Mouse (Mus musculus) gastrocnemius, postnatal 10 days (tissue): ENCODE results near the gene Pex12. TPM values are rescaled to one million over a fixed set of nuclear protein-coding genes. Genes with fewer than 3 reads are reported as not detected.
"Not testable (repeated sequence)": the region's sequence is repeated elsewhere in the genome, so short reads cannot be mapped to it uniquely, and the experiment has no call there.

Experiments used
- DNase-seq: peaks from one replicate; pipeline ENCODE4 v3.0.0; 2021; ENCODE audit warnings: mixed read lengths
- long read RNA-seq, 2 experiments: library from polyadenylated mRNA; stranded (forward); transcript quantifications; one replicate each; pipeline ENCODE4 v2.0.0; 2021
- total RNA-seq, 2 experiments: library from RNA; stranded (reverse); gene quantifications; 2 replicates each; pipeline ENCODE4 v1.2.3; 2021

Gene Pex12
- 10 to 100 TPM; 14.5 to 19.2 TPM for total RNA-seq
- long read RNA-seq, experiment 1, transcript Pex12-202 (4 exons, 2,389 nt) = major isoform, 17 of 25 reads
- long read RNA-seq, experiment 1, partial matches to known transcripts = 2 of 25 reads
- long read RNA-seq, experiment 1, other reads (novel, unspliced or antisense) = 2 of 25 reads
- long read RNA-seq, experiment 2, transcript Pex12-202 (4 exons, 2,389 nt) = major isoform, 11 of 19 reads
- long read RNA-seq, experiment 2, partial matches to known transcripts = 1 of 19 reads
- long read RNA-seq, experiment 2, other reads (novel, unspliced or antisense) = 5 of 19 reads

DNA sequence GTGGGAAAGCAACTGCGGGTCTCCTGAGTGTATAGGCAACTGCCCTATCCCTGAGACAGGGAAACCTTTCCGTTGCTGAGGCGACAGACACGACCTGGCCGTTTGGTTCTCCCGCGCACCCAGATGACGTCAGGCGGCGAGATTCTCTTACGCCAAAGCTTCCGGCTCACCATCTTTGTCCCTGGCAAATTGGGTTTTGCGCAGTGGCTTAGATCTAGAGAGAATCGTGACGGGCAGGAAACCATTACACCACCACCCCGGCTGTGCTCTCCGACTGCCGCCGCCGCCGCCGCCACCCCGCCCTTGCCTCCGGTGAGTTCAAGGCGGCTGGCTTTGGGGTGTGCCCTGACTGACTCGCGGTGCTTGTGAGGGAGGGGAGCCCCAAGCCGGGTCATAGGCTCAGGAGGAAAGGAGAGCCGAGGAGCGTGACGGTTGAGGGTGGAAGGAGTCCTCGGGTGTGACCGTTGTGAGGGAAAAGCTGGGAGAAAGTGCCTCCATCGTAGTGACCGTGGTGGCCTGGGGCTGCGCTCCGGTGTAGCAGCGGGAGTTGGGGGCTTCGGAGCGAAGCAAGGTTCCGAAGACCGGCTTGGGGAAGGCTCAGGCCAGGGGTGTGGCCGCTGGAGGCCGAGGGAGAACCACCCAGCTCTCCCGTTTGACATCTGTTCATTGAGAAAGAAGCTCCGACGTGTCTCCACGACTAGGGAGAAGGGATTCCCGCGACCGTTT lies at the start of gene Pex12:
Pex12 (minus strand) TSS at position 61 of the 726 bp plus-strand sequence.
- peak; percentile 94 for DNase-seq

DNA sequence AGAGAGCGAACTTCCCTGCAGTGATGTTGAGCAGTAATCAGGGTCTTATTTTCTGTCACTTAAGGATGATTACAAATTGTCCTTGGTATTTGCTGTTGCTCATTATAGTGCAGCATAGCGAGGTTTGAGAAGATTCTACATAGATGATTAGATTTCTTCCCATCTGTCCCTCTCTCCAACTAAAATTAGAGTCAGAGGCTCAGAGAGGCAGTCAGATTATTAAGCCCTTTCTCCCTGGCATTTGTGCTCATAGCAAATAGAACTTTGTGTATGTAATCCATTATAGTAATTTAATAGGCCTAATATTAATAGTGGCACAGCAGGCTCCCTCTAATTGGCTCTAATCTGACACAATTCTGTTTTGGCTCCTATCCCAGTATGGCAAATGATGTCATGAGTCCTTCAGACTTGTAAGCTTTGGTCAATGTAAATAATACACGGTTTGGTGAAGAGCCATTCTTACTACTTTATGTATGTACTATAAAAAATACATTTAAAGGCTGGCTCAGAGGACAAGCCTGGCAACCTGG lies 39.4 kb upstream of the Pex12 start:
- no peak for DNase-seq

DNA sequence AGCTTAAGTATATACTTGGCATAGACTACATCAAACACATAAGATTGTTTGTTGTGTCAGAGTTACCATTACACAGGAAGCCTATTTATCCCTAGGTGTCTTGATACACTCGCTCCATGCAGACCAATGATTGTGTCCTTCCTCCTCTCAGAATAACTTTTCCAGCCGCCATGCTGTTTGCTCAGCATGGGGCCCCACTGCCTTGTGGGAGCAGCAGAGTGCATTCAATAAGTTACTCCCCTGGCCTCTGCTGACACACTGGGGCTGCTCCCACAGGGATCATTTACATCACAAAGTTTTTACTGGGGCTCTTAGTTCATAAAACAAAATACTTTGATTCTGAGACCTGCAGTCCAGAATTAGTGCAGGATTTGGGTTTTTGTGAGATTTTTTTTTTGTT lies 37.3 kb upstream of the Pex12 start:
- no peak for DNase-seq

DNA sequence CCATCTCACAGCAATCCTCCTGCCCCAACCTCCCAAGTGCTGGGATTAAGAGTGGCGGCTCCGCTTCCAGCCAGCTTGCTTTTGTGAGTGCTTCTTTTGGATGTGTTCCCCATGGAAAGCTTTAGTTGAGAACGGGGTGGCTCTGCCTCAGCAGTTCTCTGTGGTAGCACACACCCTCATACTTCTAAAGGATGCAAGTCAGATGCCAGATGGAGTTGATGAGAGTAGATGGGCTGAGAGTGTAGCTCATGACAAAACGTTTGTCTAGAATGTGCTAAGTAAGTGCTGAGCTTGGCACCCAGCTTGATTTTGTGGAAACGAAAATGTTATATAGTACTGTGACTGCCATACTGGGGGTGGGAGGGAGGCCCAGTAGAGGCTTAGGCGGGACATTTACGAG lies 33.4 kb upstream of the Pex12 start:
- DNase-seq = no peak

DNA sequence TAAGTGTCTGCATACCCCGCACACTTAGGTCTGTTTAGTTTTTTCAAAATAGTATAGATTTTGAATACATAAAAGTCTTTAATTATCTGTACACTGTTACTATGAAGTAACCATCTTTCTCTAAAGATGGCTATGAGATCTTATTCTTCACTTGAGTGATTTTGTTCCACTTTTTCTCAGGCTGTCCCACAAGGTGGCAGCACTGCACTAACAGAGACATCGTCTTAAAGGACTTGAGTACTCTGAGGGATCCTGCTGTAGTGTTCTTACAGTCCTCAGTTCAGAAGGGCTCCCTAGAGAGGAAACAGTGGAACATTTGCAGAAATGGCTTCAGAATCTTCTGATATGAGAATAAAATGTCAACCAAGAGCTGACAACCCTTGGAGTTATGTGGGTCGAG lies 25.0 kb upstream of the Pex12 start:
- peak; percentile 35 for DNase-seq

DNA sequence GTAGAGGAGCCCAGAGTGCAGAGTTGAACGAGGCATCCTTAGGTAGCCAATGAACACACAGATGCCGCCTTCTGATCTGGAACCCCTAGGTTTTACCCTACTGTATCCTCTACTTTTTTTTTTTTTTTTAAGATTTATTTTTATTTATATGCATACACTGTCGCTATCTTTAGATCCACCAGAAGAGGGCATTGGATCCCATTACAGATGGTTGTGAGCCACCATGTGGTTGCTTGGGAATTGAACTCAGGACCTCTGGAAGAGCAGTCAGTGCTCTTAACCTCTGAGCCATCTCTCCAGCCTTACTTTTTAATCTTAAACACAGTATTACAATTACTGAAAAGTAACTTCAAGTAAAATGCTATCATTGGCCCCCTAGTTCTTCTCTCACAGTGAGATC lies 24.3 kb upstream of the Pex12 start:
- not testable (repeated sequence) for DNase-seq

DNA sequence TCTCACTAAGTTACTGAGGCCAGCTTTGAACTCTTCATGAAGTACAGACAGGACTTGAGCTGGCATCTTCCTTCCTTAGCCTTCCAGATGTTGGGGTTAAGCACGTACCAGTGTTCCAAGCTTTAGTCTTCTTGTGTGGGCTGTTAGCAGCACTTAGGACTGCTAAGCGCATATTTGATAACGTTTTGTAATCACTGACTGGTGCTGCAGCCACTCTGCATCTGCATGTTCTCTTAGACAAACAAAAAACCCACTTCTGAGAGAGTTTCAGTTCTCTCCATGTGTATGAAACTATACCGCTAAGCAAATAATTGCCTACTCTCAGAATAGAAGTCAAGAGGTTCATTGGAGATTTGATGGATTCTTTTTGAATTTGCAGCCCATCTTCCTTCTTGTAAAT lies 16.7 kb upstream of the Pex12 start:
- no peak for DNase-seq

DNA sequence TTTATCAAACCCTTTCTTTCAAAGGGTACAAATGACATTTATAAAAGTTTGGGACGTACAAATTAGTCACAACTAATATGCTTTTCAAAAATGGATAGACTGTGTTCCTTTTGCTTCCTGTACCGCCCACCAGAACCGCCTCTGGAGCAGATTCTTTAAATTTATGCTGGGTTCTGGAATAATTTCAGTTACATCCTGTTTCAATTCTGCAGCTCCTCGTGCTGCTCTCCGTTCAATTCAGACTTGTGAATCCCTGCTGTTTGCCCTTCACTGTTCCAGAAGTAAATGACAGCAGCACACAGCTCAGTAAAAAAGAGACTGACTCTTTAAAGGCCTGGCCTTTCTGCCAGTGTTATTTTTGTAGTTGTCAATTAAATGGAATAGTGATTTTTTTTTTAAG lies 10.1 kb upstream of the Pex12 start:
- DNase-seq = no peak

DNA sequence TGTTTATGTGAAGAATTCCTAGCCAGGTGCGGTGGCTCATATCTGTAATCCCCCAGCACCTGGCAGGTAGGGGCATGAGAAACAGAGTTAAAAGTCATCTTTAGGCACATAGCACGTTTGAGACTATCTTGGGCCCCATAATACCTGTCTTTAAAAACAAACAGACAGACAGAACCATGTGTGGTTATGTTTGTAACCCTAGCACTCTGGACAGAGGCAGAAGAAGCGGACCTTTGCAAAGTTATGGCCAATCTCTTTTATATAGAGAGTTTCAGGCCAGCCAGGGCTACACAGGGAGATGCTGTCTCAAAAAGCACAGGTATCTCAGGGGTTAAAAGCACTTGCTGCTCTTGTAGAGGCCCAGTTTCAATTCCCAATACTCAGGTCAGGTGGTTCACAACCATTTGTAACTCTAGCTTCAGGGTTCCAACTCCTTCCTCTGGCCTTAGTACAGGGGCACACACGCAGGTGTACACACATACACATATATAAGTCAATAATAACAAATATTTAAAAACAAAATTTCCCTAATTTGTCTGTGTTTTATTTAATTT lies 4.4 kb upstream of the Pex12 start:
- no peak for DNase-seq

DNA sequence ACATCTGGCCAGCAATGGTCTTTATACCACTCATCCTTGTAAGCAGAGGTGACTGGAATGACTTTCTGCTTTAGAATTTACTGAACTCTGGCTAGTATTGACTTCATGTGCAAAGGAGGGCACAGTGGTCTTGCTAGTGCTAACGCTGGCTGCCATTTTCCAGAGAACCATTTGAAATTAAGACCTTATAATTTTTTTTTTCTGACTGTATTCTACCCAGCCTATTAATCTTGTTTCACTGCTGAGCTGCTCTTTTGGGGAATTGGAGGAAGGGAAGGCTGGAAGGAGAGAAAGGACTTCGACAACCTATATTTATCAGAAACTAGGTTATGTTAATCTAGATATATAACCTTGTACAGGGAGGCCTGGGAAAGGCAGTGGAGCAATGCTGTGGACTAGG lies 2.1 kb upstream of the Pex12 start:
- DNase-seq = no peak

DNA sequence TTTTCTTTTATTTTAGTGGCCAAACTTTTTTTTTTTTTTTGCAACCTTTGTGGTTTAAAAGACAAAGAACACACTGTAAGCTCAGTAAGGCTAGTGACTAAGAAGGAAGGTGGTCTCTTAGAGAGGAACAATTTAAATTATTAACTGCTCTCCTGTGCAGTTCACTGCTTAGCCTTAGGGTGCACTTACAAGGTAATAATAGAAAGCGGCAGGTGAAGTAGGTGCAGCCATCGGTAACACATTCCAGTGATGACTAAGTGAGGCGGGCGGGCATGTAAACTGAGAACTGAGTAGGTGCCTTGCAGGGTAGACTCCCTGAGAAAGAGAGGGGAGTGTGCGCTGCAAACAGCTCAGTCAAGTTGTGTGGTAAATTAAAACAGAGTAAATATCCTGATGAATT lies 1.4 kb upstream of the Pex12 start:
- no peak for DNase-seq

DNA sequence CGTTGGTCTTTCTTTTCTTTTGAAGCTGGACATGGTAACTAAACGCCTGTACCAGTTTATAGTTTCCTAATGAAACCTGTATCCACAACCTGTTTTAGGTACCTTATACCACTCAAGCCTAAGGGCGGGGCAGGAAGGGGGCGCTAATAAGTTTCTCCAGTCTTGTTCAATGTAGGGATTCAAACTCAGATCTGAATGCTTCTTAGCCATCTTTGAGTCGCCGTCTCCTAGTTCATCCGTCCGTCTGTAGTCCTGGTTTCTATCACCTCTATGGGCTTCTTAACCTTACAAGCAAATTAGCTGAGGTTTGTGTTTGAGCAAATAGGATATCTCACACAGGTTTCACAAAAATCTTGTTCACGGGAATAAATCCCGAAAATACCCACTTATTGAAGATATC lies 262 bp downstream of the Pex12 start:
- DNase-seq = no peak

DNA sequence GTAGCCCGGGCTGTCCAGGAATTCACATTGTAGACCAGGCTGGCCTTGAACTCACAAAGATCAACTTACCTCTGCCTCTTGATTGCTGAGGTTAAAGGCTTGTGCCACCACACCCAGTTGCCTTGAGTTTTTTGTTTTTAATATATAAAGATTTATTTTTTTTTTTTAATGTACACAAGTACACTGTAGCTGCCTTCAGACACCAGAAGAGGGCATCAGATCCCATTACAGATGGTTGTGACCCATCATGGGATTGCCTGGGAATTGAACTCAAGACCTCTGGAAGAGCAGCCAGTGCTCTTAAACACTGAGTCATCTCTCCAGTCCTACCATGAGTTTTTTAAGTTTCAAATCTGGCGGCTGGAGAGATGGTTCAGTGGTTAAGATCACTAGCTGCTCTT lies 955 bp downstream of the Pex12 start:
- no peak for DNase-seq

DNA sequence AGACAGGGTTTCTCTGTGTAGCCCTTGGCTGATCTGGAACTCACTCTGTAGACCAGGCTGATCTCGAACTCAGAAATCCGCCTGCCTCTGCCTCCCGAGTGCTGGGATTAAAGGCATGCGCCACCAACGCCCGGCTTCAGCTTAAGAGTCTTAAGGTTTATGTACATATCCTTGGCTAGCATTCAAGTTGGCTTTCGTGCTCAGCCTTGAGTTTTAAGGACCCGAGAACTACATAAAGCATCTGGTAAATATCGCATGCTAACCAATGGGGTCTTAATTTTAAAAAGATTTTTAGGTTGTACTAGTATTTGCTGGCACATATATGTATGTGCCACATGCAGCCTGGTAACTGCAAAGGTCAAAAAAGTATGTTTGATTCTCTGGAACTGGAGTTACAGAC lies 2.7 kb downstream of the Pex12 start:
- no peak for DNase-seq

DNA sequence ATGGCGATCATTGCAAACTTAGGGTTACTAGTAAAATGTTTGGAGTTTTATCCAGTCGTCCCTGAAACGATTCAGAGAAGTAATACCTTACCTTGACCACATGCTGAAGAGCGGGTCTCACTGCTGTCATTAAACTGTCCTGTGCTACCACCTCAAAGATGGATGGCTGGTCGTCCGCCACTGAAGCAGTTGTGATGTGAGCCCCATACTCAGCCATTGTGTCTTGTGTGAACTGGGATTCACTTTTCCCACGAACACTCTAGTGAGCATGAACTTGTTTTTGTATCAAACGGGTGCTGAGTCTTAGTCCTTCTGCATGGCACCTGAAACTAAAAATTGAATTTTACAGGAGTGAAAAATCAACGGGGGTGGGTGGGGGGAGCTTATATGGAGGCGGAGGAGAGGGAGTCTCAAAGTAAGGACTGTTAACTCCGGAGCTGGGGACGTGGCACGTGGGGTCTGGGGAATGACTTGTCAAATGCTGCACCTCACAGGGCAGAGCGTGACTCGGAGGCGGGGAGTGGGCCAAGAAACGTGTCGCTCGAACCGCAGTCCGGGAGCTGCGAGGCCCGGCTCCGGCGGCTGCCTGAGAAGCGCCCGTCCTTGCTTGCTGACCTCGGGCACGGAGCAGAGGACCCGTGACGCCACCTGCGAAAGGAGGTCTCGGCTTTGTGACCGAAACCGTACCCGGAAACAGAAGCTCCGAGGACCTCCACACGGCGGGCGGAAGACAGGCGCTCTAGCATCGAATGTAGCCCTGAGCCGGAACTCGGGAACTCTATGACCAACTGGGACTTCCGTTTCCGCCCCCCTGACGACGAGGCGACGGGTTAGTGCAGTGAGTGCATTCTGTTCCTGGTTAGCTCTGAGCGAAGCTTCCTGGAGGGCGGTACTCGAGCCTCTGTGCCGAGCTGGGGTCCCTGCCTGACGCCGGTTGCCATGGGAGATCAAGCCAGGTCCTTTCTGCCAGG lies 3.9 kb downstream of the Pex12 start, which contains the start of gene Ap2b1:
Ap2b1 (plus strand) TSS at position 800 of the 971 bp plus-strand sequence.
- DNase-seq = peak; percentile 84

DNA sequence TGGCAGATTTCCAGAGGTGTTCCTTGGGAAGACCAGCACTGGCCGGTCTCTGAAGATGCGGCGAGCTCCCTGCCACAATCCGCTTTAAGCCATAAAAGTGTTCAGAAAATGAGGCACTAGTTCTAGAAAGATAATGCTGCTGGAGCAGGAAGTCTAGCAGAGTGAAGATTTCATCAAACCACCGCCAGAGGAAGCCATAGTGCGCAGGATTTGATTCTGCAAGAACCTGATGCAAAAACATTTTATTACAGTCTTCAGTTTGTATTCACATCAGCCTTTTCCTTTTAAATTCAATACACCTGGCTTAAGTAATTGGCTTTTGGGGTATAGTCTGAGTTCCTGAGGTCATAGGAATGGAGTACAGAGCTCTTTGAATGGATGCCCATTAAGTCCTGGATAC lies 4.6 kb downstream of the Pex12 start:
- no peak for DNase-seq

DNA sequence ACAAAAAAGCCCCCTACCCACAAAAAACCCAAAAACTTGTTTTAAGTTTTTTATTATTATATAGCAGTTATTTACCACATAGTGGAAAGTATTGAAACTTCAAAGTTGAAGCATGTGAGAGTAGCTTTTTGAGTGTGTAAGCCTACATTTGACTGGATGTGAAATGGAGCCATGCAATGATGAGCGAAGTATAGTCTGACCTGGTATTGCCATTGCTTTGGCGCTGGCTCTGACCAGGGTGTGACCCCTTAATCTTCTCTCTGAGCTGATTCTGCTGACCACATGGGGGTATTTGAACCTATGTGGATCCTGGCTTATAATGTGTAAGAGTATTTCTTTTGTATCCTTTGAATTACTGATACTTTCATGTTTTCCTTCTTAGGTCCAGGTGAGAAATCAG lies 8.3 kb downstream of the Pex12 start:
- DNase-seq = no peak

DNA sequence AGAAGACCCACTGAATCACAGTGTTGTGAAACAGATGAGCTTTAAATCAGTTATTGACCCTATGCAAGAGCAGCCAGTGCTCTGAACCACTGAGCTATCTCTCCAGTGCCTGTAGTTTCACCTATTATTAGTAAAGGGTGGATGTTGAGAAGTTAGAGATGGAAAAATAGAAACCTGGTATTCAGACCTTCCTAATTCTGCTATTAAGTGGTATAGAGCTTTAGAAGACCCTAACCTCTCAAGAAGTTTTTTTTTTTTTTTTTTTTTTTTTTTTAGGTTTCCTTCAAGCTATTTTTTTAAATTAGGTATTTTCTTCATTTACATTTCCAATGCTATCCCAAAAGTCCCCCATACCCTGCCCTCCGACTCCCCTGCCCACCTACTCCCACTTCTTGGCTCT lies 9.2 kb downstream of the Pex12 start:
- DNase-seq = no peak

DNA sequence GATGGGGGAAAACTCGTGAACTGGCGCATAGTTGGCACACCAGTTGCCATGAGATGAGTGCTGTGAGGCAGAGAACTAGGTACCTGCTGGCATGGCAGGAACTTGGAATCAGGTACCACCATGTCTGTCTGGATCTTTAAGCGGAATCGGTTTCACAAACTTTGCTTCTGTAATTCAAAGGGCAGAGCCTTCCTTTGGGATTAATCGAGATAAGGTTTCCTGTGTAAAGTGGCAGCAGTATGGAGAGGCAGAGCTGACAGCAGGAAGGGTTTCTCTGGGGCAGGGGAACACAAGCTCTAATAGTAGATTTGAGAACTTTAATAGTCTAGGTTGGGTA lies 10.2 kb downstream of the Pex12 start:
- no peak for DNase-seq

DNA sequence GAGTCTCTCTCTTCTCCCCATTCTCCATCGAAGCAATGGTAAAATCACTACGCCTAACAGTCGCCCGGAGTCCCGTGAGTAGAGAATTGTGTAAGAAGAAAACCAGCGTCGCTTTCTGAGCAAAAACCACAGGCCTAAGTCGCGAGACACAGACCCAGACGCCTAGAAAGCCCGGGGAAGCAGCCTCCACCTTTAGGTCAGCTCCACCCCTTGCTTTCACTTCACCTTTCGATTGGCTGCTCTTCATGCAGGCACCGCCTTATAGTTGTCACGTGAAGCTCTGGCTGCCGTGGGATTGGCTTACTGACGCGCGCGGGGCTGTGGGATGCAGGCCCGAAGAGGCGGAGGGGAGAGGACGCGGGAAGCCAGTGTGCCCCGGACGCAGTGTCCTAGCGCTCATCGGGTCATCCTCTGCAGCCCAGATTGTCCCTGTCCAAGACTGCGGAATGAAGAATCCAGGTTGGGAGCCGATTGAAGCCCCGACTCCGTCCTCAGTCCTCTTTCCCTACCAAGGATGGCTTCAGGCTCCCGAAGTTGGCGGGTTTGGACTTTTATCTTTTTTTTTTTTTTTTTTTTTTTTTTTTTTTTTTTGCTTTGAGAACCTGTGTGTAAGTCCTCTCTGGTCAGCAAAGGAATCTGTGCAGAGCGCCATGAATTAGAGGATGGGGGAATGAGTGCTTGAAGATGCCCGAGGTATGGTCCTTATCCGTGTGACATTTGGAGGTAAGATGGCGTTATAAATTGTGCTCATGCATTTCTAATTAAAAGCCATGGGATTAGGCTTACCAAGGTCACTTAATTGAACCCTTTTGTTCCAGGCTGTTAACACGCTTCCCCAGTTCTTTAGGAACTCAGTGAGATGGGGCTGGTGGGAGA lies 10.8 kb downstream of the Pex12 start:
- DNase-seq = peak; percentile 89

DNA sequence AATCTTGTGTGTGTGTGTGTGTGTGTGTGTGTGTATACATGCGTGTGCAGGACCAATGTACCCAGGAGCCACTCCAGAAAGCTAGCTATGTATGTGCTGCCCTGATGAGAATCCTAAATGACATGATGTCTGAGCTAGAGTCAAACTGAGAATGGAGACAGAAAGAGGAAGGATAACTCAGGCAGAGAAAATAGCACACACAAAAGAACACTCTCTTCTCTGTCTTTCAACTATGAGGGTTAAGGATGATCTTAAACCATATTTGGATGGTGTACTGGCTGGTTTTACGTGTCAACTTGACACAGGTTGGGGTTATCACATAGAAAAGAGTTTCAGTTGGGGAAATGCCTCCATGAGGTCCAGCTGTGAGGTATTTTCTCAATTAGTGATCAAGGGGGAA lies 12.8 kb downstream of the Pex12 start:
- no peak for DNase-seq
